Mouse (Mus musculus): ENCODE data around the gene Acp1. TPM values are rescaled to one million over a fixed set of nuclear protein-coding genes. Genes with fewer than 3 reads are reported as not detected.

Acp1 gene
- polyA plus RNA-seq, 1 experiment from 2014 or later = 194 TPM

DNA sequence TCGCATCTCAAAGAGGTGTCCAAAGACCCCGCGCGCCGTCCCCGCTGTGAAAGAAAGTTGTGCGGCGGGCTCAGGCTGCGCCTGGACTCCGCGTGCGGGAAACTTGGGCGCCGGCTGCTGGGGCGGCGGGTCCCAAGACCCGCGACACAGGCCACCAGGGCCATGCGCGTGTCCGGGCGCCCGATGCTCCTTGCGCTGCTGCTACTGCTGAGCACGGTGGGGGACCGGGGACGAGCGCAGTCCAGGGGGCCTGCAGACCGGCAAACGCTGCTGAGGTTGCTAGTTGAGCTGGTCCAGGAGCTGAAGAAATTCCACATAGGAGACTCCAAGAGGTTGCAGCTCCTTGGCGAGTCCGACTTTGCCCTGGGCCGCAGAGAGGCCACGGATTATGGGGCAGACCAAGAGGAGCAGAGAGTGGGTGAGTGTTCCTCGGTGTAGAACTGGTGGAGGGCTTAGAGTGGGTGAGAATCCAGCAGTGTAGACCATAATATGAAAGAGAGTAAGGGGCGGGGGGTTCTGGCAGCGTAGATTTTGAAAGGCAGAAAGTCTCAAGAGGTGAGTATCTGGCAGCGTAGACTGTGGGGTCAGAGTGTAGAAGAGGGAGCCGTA, 26.7 kb downstream of the Acp1 start:
- WGBS = 9% methylated on average over 39 of the region's 39 CpGs
- H3K27ac ChIP-seq (ENCODE audit: low read depth, low read length) = no peak overlapping the region

DNA sequence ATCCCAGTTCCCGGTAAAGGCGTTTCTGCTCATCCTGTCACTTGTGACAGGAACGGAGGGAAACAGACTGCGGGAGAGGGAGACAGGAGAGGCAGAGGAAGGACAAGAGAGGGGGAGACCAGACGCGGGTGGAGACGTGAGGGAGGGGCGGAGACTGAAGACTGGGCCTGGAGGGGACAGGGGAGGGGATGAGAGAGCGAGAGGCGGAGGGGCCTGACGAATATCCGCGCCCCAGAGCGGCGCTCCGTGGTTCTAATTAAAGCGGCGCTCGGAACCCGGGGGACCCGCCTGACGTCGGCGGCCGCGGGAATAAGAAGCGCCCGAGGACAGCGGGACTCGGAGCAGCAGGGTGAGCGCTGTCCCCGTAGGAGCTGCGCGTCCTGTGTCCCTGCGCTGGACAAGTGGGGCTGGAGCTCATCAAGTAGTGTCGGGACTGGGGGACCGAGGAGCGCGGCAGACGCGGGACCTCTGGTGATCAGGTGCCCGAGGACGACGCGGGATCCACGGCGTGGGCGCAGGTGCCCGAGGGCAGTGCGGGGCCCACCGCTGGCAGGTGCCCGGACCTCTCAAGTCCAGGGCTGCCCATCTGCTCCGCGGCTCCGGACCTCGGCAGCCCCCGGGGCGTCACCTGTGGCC, 27.3 kb downstream of the Acp1 start, which contains the start of gene Alkal2:
TSS of gene Alkal2 (plus strand) at position 337 of the 636 bp plus-strand sequence.
- Histone ChIP-seq H3K4me3 (ENCODE audit: low read depth, low read length) (peak within 1 kb of the TSS; percentile 51), H3K9me3 (ENCODE audit: control insufficient read depth, low read length) (no peaks in the 10 kb centered on the region), H3K9ac (ENCODE audit: low read length) (peak within 1 kb of the TSS; percentile 35), H3K27ac (ENCODE audit: low read depth, low read length) (no peak within 1 kb of the TSS), H3K27me3 (ENCODE audit: control insufficient read depth, insufficient read depth, low read length) (peaks cover 32% of the 10 kb centered on the region), H3K36me3 (ENCODE audit: control insufficient read depth, insufficient read depth, low read length) (no peaks in the 10 kb centered on the region), H3K4me1 (ENCODE audit: control insufficient read depth, insufficient read depth, low read length) (peaks cover 5% of the 10 kb centered on the region; the same call in 1 of the 2 replicates), H3K4me2 (ENCODE audit: low read depth) (peak within 1 kb of the TSS; percentile 98)
- under 1% methylated on average over 50 of the region's 58 CpGs for WGBS
- DNase-seq (ENCODE audit: low spot score) = peak; percentile 53
- ATAC-seq (ENCODE audit: insufficient read depth, low FRiP score, low TSS enrichment) = peak; percentile 58

More for the DNA sequence above, 26.7 kb downstream of the Acp1 start:
- H3K4me2 ChIP-seq (ENCODE audit: low read depth) = peak overlapping the region; percentile 98
- DNase-seq (ENCODE audit: low spot score) (peak; percentile 29), ATAC-seq (ENCODE audit: insufficient read depth, low FRiP score, low TSS enrichment) (peak; percentile 67)
- H3K9me3 ChIP-seq (ENCODE audit: control insufficient read depth, low read length) = no peaks in the 10 kb centered on the region
- peaks cover 5% of the 10 kb centered on the region; the same call in 1 of the 2 replicates for H3K4me1 ChIP-seq (ENCODE audit: control insufficient read depth, insufficient read depth, low read length)
- no peaks in the 10 kb centered on the region for H3K36me3 ChIP-seq (ENCODE audit: control insufficient read depth, insufficient read depth, low read length)
- H3K27me3 ChIP-seq (ENCODE audit: control insufficient read depth, insufficient read depth, low read length) = peaks cover 32% of the 10 kb centered on the region
- peak overlapping the region; percentile 35 for H3K9ac ChIP-seq (ENCODE audit: low read length)
- peak overlapping the region; percentile 51 for H3K4me3 ChIP-seq (ENCODE audit: low read depth, low read length)

DNA sequence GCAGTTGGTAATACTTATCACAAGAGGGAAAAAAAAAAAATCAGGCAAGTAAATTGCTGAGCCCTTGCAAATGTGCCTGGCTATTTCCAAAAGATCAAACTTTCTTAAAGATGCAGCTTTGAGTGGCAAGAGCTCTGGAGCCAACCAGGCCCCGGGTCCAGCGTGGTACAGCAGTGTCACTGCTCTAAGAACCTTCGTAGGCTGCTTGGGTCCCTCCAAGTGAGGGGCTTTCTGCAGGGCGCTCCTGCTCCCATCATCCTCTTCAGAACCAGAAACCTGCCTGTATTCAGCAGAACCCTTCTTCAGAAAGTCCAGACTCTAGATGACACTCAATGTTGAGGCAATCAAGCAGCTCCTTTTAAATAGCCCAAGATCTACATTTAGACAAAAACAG, 27.8 kb downstream of the Acp1 start:
- Histone ChIP-seq H3K36me3 (ENCODE audit: control insufficient read depth, insufficient read depth, low read length) (no peaks in the 10 kb centered on the region), H3K27me3 (ENCODE audit: control insufficient read depth, insufficient read depth, low read length) (peaks cover 32% of the 10 kb centered on the region), H3K4me3 (ENCODE audit: low read depth, low read length) (peak overlapping the region; percentile 51), H3K9ac (ENCODE audit: low read length) (no peak overlapping the region), H3K27ac (ENCODE audit: low read depth, low read length) (no peak overlapping the region), H3K9me3 (ENCODE audit: control insufficient read depth, low read length) (no peaks in the 10 kb centered on the region), H3K4me1 (ENCODE audit: control insufficient read depth, insufficient read depth, low read length) (peaks cover 5% of the 10 kb centered on the region; the same call in 1 of the 2 replicates), H3K4me2 (ENCODE audit: low read depth) (peak overlapping the region; percentile 98)
- ATAC-seq (ENCODE audit: insufficient read depth, low FRiP score, low TSS enrichment) (no peak), DNase-seq (ENCODE audit: low spot score) (no peak)
- WGBS = 27% methylated on average over 4 of the region's 4 CpGs

DNA sequence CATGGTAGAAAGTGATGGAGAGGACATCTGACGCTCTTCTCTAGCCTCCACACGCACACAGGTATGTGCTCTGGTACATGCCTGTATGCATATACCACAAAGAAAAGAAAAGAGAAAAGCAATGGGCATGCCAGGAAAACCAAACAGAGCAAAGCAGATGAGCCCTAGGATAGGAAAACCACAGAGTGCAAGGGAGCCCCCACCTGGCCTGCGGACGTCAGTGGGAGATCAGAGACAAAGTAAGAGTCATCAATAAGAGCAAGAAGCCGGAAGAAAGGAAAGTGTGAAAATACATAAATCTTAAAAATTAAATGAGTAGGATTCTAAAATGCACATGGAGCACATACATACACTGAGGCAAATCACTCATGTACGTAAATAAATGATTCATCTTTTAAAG, 31.9 kb downstream of the Acp1 start:
- peaks cover 18% of the 10 kb centered on the region for H3K27me3 ChIP-seq (ENCODE audit: control insufficient read depth, insufficient read depth, low read length)
- H3K4me1 ChIP-seq (ENCODE audit: control insufficient read depth, insufficient read depth, low read length) = peaks cover under 1% of the 10 kb centered on the region; the same call in 1 of the 2 replicates
- H3K9me3 ChIP-seq (ENCODE audit: control insufficient read depth, low read length) = no peaks in the 10 kb centered on the region
- H3K4me2 ChIP-seq (ENCODE audit: low read depth) = no peak overlapping the region
- no peaks in the 10 kb centered on the region for H3K36me3 ChIP-seq (ENCODE audit: control insufficient read depth, insufficient read depth, low read length)
- ATAC-seq (ENCODE audit: insufficient read depth, low FRiP score, low TSS enrichment) (no peak), DNase-seq (ENCODE audit: low spot score) (no peak)
- no peak overlapping the region for H3K27ac ChIP-seq (ENCODE audit: low read depth, low read length)
- no peak overlapping the region for H3K4me3 ChIP-seq (ENCODE audit: low read depth, low read length)
- 72% methylated on average over 6 of the region's 6 CpGs for WGBS
- H3K9ac ChIP-seq (ENCODE audit: low read length) = no peak overlapping the region

DNA sequence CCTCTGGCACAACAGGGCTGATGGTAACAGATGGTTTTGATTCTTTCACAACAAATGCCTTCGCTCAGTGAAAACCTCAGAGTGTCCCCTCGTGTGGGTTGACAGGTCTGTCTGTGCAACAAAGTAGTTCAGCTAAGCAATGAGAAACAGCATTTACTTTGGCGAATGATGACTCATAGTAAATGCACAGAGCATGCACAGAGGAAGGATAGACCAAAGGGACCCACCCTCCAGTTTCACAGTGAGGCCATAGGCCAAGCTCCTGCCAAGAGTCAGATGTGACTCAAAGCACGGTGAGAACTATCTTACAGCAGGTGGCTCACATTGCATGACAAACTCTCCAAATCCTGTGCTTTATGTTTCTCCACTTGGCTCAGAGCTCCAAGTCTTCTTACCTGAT, 45.6 kb downstream of the Acp1 start:
- H3K4me3 ChIP-seq (ENCODE audit: low read depth, low read length) = no peak overlapping the region
- H3K4me1 ChIP-seq (ENCODE audit: control insufficient read depth, insufficient read depth, low read length) = no peaks in the 10 kb centered on the region
- H3K27ac ChIP-seq (ENCODE audit: low read depth, low read length) = no peak overlapping the region
- ATAC-seq (ENCODE audit: insufficient read depth, low FRiP score, low TSS enrichment) (no peak), DNase-seq (ENCODE audit: low spot score) (no peak)
- no peak overlapping the region for H3K9ac ChIP-seq (ENCODE audit: low read length)
- no peaks in the 10 kb centered on the region for H3K36me3 ChIP-seq (ENCODE audit: control insufficient read depth, insufficient read depth, low read length)
- H3K9me3 ChIP-seq (ENCODE audit: control insufficient read depth, low read length) = no peaks in the 10 kb centered on the region
- WGBS = 84% methylated on average over 4 of the region's 4 CpGs
- H3K4me2 ChIP-seq (ENCODE audit: low read depth) = no peak overlapping the region
- H3K27me3 ChIP-seq (ENCODE audit: control insufficient read depth, insufficient read depth, low read length) = no peaks in the 10 kb centered on the region

DNA sequence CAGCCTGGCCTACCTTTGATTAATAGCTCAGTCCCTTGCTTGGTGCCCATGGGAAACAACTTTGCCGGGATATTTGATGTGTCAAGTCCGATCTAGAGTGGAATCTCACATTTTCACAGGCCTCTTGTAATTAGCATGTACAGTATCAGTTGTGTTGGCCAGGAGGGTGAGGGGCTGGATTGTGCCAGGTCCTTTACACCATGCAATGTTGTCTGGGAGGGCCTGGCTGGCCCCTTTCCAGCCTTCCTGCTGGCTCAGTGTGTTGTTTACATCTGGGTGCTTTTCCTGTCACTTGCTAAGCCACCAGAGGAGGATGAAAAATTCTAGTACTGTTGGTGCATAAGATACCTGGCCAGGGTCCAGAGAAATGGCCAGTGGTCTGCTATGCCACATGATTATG, 47.0 kb downstream of the Acp1 start:
- Histone ChIP-seq H3K27me3 (ENCODE audit: control insufficient read depth, insufficient read depth, low read length) (no peaks in the 10 kb centered on the region), H3K4me1 (ENCODE audit: control insufficient read depth, insufficient read depth, low read length) (no peaks in the 10 kb centered on the region), H3K27ac (ENCODE audit: low read depth, low read length) (no peak overlapping the region), H3K9ac (ENCODE audit: low read length) (no peak overlapping the region), H3K4me3 (ENCODE audit: low read depth, low read length) (no peak overlapping the region), H3K9me3 (ENCODE audit: control insufficient read depth, low read length) (no peaks in the 10 kb centered on the region), H3K36me3 (ENCODE audit: control insufficient read depth, insufficient read depth, low read length) (no peaks in the 10 kb centered on the region), H3K4me2 (ENCODE audit: low read depth) (no peak overlapping the region)
- ATAC-seq (ENCODE audit: insufficient read depth, low FRiP score, low TSS enrichment) (no peak), DNase-seq (ENCODE audit: low spot score) (no peak)
- 75% methylated on average over 2 of the region's 2 CpGs for WGBS

DNA sequence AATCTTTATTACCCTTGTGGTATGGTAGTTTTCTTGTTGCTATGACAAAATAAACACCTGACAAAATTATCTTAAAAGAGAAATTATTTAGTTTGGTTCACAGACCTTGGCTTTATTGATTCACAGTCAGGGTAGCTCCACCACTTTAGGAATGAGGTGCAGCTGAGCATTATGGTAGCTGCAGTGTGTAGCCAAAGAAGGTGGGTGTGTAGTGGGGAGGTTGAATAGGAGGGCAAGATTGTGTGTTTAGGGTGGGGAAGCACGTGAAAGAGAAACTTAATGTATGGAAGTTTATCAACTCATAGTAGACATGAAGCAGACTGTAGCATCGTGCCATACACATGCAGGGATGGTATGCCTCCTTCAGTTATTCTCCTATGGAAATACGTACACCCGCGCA, 55.2 kb downstream of the Acp1 start:
- Histone ChIP-seq H3K4me1 (ENCODE audit: control insufficient read depth, insufficient read depth, low read length) (no peaks in the 10 kb centered on the region), H3K4me2 (ENCODE audit: low read depth) (no peak overlapping the region), H3K9me3 (ENCODE audit: control insufficient read depth, low read length) (no peaks in the 10 kb centered on the region), H3K4me3 (ENCODE audit: low read depth, low read length) (no peak overlapping the region), H3K9ac (ENCODE audit: low read length) (no peak overlapping the region), H3K27ac (ENCODE audit: low read depth, low read length) (no peak overlapping the region), H3K27me3 (ENCODE audit: control insufficient read depth, insufficient read depth, low read length) (no peaks in the 10 kb centered on the region), H3K36me3 (ENCODE audit: control insufficient read depth, insufficient read depth, low read length) (no peaks in the 10 kb centered on the region)
- no peak for ATAC-seq (ENCODE audit: insufficient read depth, low FRiP score, low TSS enrichment)
- WGBS = 89% methylated on average over 5 of the region's 5 CpGs
- DNase-seq (ENCODE audit: low spot score) = no peak

DNA sequence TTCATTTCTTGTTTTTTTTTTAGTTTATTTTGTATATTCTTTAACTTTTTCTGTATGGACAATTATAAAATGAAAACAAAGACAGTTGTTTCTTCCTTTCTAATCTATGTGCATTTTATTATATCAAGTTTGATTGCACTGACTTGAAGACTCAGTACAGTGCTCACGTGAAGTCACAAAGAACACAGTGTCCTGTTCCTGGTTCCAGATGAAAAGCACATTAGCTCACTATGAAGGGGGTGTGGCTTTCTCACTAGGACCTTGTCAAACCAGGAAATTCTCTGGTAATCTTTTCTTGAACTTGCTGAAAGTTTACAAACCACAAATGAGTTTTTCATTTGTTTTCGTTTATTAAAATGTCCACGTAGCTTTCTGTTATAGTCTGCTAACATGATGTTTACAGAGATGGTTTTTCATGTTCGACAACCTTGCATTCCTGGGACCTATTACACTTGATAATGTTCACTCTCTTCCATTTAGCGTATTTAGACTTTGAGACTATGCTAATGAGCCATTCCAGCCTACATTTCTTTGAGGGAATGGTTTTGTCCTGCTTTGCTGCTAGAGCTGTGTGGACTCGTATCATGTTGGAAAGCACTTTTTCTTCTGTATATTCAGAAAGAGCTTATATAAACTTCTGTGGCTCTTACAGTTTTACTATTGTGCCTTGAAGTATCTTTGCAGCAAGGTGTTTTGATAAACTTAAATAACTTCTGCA, 55.8 kb downstream of the Acp1 start:
- H3K4me2 ChIP-seq (ENCODE audit: low read depth) = no peak overlapping the region
- no peaks in the 10 kb centered on the region for H3K36me3 ChIP-seq (ENCODE audit: control insufficient read depth, insufficient read depth, low read length)
- H3K27me3 ChIP-seq (ENCODE audit: control insufficient read depth, insufficient read depth, low read length) = no peaks in the 10 kb centered on the region
- H3K9me3 ChIP-seq (ENCODE audit: control insufficient read depth, low read length) = no peaks in the 10 kb centered on the region
- no peak for DNase-seq (ENCODE audit: low spot score)
- no peak overlapping the region for H3K9ac ChIP-seq (ENCODE audit: low read length)
- H3K4me1 ChIP-seq (ENCODE audit: control insufficient read depth, insufficient read depth, low read length) = no peaks in the 10 kb centered on the region
- no peak overlapping the region for H3K4me3 ChIP-seq (ENCODE audit: low read depth, low read length)
- H3K27ac ChIP-seq (ENCODE audit: low read depth, low read length) = no peak overlapping the region
- no peak for ATAC-seq (ENCODE audit: insufficient read depth, low FRiP score, low TSS enrichment)
- 85% methylated on average over 6 of the region's 6 CpGs for WGBS
